Mouse (Mus musculus): ENCODE data around the gene Celf5. TPM values are rescaled to one million over a fixed set of nuclear protein-coding genes. Genes with fewer than 3 reads are reported as not detected.

The Celf5 gene
- total and polyA plus RNA-seq, 2 experiments, result not detected

- Histone ChIP-seq H3K27me3 (ENCODE audit: control insufficient read depth, insufficient read depth, low read length) (no peaks in the 10 kb centered on the region), H3K4me1 (ENCODE audit: control insufficient read depth, insufficient read depth, low read length) (peaks cover 43% of the 10 kb centered on the region), H3K9ac (ENCODE audit: low read depth, low read length) (no peak overlapping the region), H3K79me2 (ENCODE audit: control insufficient read depth, insufficient read depth, low read length) (peaks cover 7% of the 10 kb centered on the region; the same call in 1 of the 2 replicates), H3K4me3 (ENCODE audit: insufficient read depth, low read depth, low read length) (0 out of 2 replicates have a peak overlapping the region, but pooled peaks have one; percentile 73), H3K36me3 (ENCODE audit: control insufficient read depth, insufficient read depth, low read length) (no peaks in the 10 kb centered on the region), H3K27ac (replicated peaks; ENCODE audit: insufficient read depth, low read depth, low read length) (peak overlapping the region; percentile 41)
- 9% methylated on average over 15 of the region's 15 CpGs for WGBS
- no peak for TF ChIP-seq CTCF (IDR thresholded peaks at IDR 0.05; ENCODE audit: low read depth, low read length)
- no peak for TF ChIP-seq POLR2A (IDR thresholded peaks at IDR 0.05; ENCODE audit: extremely low read depth, insufficient read depth, low read length)
- DNase-seq (ENCODE audit: extremely low read depth, low read depth, low spot score), result peak; percentile 88
Measured at GRCm38 (mm10) chr10:81431526-81432168, 50.9 kb downstream of the Celf5 start.

GRCm38 (mm10) chr10:81430831-81431525, 51.5 kb downstream of the Celf5 start:
- peaks cover 43% of the 10 kb centered on the region for H3K4me1 ChIP-seq (ENCODE audit: control insufficient read depth, insufficient read depth, low read length)
- TF ChIP-seq POLR2A (IDR thresholded peaks at IDR 0.05; ENCODE audit: extremely low read depth, insufficient read depth, low read length) (0 out of 2 replicates have a peak, but pooled peaks have one; percentile 43), CTCF (IDR thresholded peaks at IDR 0.05; ENCODE audit: low read depth, low read length) (no peak)
- WGBS, result 2% methylated on average over 57 of the region's 70 CpGs
- H3K79me2 ChIP-seq (ENCODE audit: control insufficient read depth, insufficient read depth, low read length), result peaks cover 12% of the 10 kb centered on the region; the same call in 1 of the 2 replicates
- no peaks in the 10 kb centered on the region for H3K36me3 ChIP-seq (ENCODE audit: control insufficient read depth, insufficient read depth, low read length)
- H3K9ac ChIP-seq (ENCODE audit: low read depth, low read length), result peak overlapping the region; percentile 85
- peak overlapping the region; percentile 73 for H3K4me3 ChIP-seq (ENCODE audit: insufficient read depth, low read depth, low read length)
- H3K27me3 ChIP-seq (ENCODE audit: control insufficient read depth, insufficient read depth, low read length), result no peaks in the 10 kb centered on the region
- peak; percentile 24 for DNase-seq (ENCODE audit: extremely low read depth, low read depth, low spot score)
- peak overlapping the region; percentile 83 for H3K27ac ChIP-seq (replicated peaks; ENCODE audit: insufficient read depth, low read depth, low read length)

DNA sequence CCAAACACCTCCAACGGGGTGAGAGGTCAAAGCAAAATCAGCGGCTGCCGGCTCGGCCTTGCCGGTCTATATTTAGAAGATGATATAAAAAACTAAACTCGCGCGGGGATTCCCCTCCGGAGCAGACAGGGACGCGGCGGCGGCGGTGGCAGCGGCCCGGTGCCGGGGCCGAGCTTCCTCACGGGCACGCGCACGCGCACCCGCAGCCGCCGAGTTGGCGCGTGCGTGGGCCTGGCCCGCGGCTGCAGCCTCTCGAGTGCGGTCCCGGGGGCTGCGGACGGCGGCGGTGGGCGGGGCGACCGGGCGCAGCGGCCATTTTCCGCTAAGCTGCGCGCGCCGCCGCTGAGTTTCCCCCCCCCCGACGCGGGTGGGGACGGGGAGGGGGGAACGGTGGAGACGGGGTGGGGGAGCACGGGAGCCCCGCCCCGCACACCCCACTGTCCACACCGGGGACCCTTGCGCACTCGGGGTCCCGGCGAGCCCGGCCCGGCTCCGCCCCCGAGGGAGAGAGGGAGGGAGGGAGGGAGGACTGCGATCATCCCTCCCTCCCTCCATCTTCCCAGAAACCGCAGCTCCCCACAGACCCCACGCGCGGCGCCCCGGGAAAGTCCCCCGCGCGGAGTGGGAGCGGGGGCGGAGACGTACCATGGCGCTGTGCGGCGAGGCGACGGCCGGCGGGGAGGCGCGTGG, 52.2 kb downstream of the Celf5 start:
- H3K27ac ChIP-seq (replicated peaks; ENCODE audit: insufficient read depth, low read depth, low read length), result peak overlapping the region; percentile 92
- TF ChIP-seq POLR2A (IDR thresholded peaks at IDR 0.05; ENCODE audit: extremely low read depth, insufficient read depth, low read length) (0 out of 2 replicates have a peak, but pooled peaks have one; percentile 9), CTCF (IDR thresholded peaks at IDR 0.05; ENCODE audit: low read depth, low read length) (no peak)
- no peaks in the 10 kb centered on the region for H3K27me3 ChIP-seq (ENCODE audit: control insufficient read depth, insufficient read depth, low read length)
- H3K79me2 ChIP-seq (ENCODE audit: control insufficient read depth, insufficient read depth, low read length), result peaks cover 19% of the 10 kb centered on the region; the same call in 1 of the 2 replicates
- H3K4me1 ChIP-seq (ENCODE audit: control insufficient read depth, insufficient read depth, low read length), result peaks cover 43% of the 10 kb centered on the region
- peak; percentile 56 for DNase-seq (ENCODE audit: extremely low read depth, low read depth, low spot score)
- H3K36me3 ChIP-seq (ENCODE audit: control insufficient read depth, insufficient read depth, low read length), result no peaks in the 10 kb centered on the region
- H3K9ac ChIP-seq (ENCODE audit: low read depth, low read length), result peak overlapping the region; percentile 85
- WGBS, result 1% methylated on average over 62 of the region's 89 CpGs
- peak overlapping the region; percentile 73 for H3K4me3 ChIP-seq (ENCODE audit: insufficient read depth, low read depth, low read length)

DNA sequence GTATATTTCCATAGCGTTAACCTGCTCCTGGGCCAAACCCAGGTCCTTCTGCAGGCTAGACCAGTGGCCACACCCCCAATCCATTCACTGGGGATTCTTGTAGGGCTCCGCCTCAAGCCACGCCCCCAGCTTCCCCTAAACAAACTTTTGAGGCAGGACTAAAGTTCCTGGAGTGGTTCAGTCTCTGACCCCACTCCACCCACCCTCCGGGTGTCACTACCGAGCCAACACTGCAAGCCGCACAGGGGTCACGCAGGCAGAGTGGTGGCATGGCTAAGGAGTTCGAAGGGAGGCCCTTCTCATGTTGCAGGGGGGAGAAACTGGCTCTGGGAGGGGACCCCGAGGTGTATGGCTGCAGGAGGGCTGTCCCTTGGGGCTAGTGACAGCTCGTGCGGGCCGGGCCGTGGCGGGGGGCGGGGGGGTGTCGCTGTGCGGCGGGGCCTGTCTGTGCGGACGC, 52.9 kb downstream of the Celf5 start:
- Histone ChIP-seq H3K27ac (replicated peaks; ENCODE audit: insufficient read depth, low read depth, low read length) (peak overlapping the region; percentile 92), H3K4me3 (ENCODE audit: insufficient read depth, low read depth, low read length) (peak overlapping the region; percentile 73), H3K9ac (ENCODE audit: low read depth, low read length) (peak overlapping the region; percentile 85), H3K79me2 (ENCODE audit: control insufficient read depth, insufficient read depth, low read length) (peaks cover 19% of the 10 kb centered on the region), H3K36me3 (ENCODE audit: control insufficient read depth, insufficient read depth, low read length) (no peaks in the 10 kb centered on the region), H3K4me1 (ENCODE audit: control insufficient read depth, insufficient read depth, low read length) (peaks cover 38% of the 10 kb centered on the region), H3K27me3 (ENCODE audit: control insufficient read depth, insufficient read depth, low read length) (no peaks in the 10 kb centered on the region)
- peak; percentile 92 for DNase-seq (ENCODE audit: extremely low read depth, low read depth, low spot score)
- under 1% methylated on average over 19 of the region's 20 CpGs for WGBS
- TF ChIP-seq POLR2A (IDR thresholded peaks at IDR 0.05; ENCODE audit: extremely low read depth, insufficient read depth, low read length) (peak; percentile 87), CTCF (IDR thresholded peaks at IDR 0.05; ENCODE audit: low read depth, low read length) (no peak)

DNA sequence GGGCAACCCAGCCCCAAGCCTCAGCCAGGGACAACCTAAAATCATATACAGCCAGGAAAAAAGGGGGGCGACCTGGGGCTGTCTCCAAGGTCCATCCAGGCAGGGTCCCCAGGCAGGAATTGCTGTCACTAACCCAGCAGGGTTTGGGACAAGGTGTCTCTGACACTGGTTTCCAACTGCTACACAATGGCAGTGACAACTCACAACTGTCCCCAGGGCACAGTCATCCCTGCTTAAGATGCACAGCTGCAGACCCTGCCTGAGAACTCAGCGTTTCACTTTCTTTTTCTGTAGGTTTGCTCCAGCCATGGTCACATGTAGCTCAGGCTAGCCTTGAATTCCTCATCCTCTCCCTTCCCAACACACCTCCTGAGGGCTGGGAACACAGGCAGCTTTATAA, 53.4 kb downstream of the Celf5 start:
- Histone ChIP-seq H3K36me3 (ENCODE audit: control insufficient read depth, insufficient read depth, low read length) (no peaks in the 10 kb centered on the region), H3K4me3 (ENCODE audit: insufficient read depth, low read depth, low read length) (no peak overlapping the region), H3K79me2 (ENCODE audit: control insufficient read depth, insufficient read depth, low read length) (peaks cover 25% of the 10 kb centered on the region), H3K27me3 (ENCODE audit: control insufficient read depth, insufficient read depth, low read length) (no peaks in the 10 kb centered on the region), H3K9ac (ENCODE audit: low read depth, low read length) (no peak overlapping the region), H3K4me1 (ENCODE audit: control insufficient read depth, insufficient read depth, low read length) (peaks cover 36% of the 10 kb centered on the region), H3K27ac (replicated peaks; ENCODE audit: insufficient read depth, low read depth, low read length) (peak overlapping the region; percentile 8; the same call in 1 of the 2 replicates)
- WGBS, result 52% methylated on average over 2 of the region's 2 CpGs
- DNase-seq (ENCODE audit: extremely low read depth, low read depth, low spot score), result no peak
- TF ChIP-seq CTCF (IDR thresholded peaks at IDR 0.05; ENCODE audit: low read depth, low read length), result no peak
- no peak for TF ChIP-seq POLR2A (IDR thresholded peaks at IDR 0.05; ENCODE audit: extremely low read depth, insufficient read depth, low read length)
